Mouse (Mus musculus) liver, embryonic 13.5 days (tissue): ENCODE measurements around the gene Atp8b4. TPM values are rescaled to one million over a fixed set of nuclear protein-coding genes. Genes with fewer than 3 reads are reported as not detected.

Source experiments
- ATAC-seq: fragments of 200-750 bp; cut with Nextera tagmentation; 2 replicates; pipeline ENCODE4 v1.8.0; 2017; ENCODE audit warnings: low read depth, mild to moderate bottlenecking, moderate number of reproducible peaks, moderate library complexity
- DNase-seq: peaks from one replicate; pipeline ENCODE4 v3.0.0; 2022
- H3K27ac ChIP-seq: fragments of 300-500 bp; sonication (generic); 2 replicates; pipeline ENCODE4 v1.5.1; 2015; ENCODE audit warnings: moderate library complexity, mild to moderate bottlenecking, inconsistent platforms
- H3K27me3 ChIP-seq: fragments of 300-500 bp; sonication (generic); 2 replicates; pipeline ENCODE4 v1.6.1; 2015; ENCODE audit warnings: mild to moderate bottlenecking, inconsistent platforms
- H3K36me3 ChIP-seq: fragments of 300-500 bp; sonication (generic); 2 replicates; pipeline ENCODE4 v1.6.1; 2015; ENCODE audit warnings: mild to moderate bottlenecking, inconsistent platforms
- H3K4me1 ChIP-seq: fragments of 300-500 bp; sonication (generic); replicated peaks from 2 replicates; pipeline ENCODE4 v1.6.1; 2015; ENCODE audit warnings: inconsistent platforms
- H3K4me2 ChIP-seq: fragments of 300-500 bp; sonication (generic); 2 replicates; pipeline ENCODE4 v1.6.1; 2015; ENCODE audit warnings: inconsistent platforms, mild to moderate bottlenecking, moderate library complexity
- H3K4me3 ChIP-seq: fragments of 300-500 bp; sonication (generic); replicated peaks from 2 replicates; pipeline ENCODE4 v1.5.1; 2015; ENCODE audit warnings: mild to moderate bottlenecking, inconsistent platforms
- H3K9ac ChIP-seq: fragments of 300-500 bp; sonication (generic); 2 replicates; pipeline ENCODE4 v1.6.1; 2015; ENCODE audit warnings: mild to moderate bottlenecking, inconsistent platforms
- H3K9me3 ChIP-seq: fragments of 300-500 bp; sonication (generic); replicated peaks from 2 replicates; pipeline ENCODE4 v1.6.1; 2016; ENCODE audit warnings: inconsistent platforms
- WGBS: fragments of 180-500 bp; shearing (Covaris S2); methylation state at CpG from one replicate; pipeline ENCODE4 v1.1.7; 2015; ENCODE audit not compliant: insufficient replicate concordance; 5-methylcytosine and 5-hydroxymethylcytosine counted together
- polyA plus RNA-seq: library from polyadenylated mRNA; unstranded; fragments of >200 nt; fragmentation: Nextera tagmentation; extraction: Ambion mirVana; gene quantifications from 2 replicates; pipeline ENCODE4 v1.2.1, GENCODE M21; 2015

The Atp8b4 gene
- polyA plus RNA-seq, 1 experiment from 2014 or later: 4.6 TPM

DNA sequence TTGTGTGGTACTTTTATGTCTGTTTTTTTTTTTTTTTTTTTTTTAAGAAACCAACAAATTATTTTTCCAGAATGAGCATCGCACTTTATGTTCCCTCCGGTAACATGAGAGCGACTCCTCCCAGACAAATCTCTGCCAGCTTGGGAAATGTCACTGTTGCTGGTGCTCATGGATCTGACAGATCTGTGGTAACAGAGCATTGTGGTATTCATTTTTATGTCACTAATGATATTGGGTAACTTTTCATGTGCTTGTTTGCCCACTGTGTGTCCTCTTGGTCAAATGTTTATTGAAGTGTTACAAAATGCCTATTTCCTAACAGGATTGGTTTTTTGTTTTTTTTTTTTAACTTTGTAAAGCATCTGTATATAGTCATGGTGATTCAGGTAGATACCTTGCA, 75.3 kb downstream of the Atp8b4 start:
- Histone ChIP-seq H3K36me3 (no peaks in the 10 kb centered on the region), H3K4me1 (no peaks in the 10 kb centered on the region), H3K9me3 (no peaks in the 10 kb centered on the region), H3K4me2 (no peak overlapping the region), H3K27ac (no peak overlapping the region), H3K27me3 (no peaks in the 10 kb centered on the region), H3K4me3 (no peak overlapping the region), H3K9ac (no peak overlapping the region)
- no peak for DNase-seq
- no peak for ATAC-seq
- 74% methylated on average over 3 of the region's 3 CpGs for WGBS

GRCm38 (mm10) chr2:126424714-126425113, 75.8 kb downstream of the Atp8b4 start:
- H3K9ac ChIP-seq: no peak overlapping the region
- no peak overlapping the region for H3K4me2 ChIP-seq
- ATAC-seq (no peak), DNase-seq (no peak)
- H3K27me3 ChIP-seq: no peaks in the 10 kb centered on the region
- no peaks in the 10 kb centered on the region for H3K36me3 ChIP-seq
- H3K9me3 ChIP-seq: no peaks in the 10 kb centered on the region
- H3K27ac ChIP-seq: no peak overlapping the region
- WGBS: 75% methylated on average over 8 of the region's 8 CpGs
- H3K4me3 ChIP-seq: no peak overlapping the region
- H3K4me1 ChIP-seq: no peaks in the 10 kb centered on the region

- Histone ChIP-seq H3K4me2 (no peak overlapping the region), H3K9me3 (no peaks in the 10 kb centered on the region), H3K4me3 (no peak overlapping the region), H3K27me3 (no peaks in the 10 kb centered on the region), H3K36me3 (no peaks in the 10 kb centered on the region), H3K9ac (no peak overlapping the region), H3K27ac (no peak overlapping the region), H3K4me1 (no peaks in the 10 kb centered on the region)
- DNase-seq (no peak), ATAC-seq (no peak)
- WGBS: 78% methylated on average over 2 of the region's 2 CpGs
These were observed 79.6 kb downstream of the Atp8b4 start for GRCm38 (mm10) chr2:126420901-126421300.

DNA sequence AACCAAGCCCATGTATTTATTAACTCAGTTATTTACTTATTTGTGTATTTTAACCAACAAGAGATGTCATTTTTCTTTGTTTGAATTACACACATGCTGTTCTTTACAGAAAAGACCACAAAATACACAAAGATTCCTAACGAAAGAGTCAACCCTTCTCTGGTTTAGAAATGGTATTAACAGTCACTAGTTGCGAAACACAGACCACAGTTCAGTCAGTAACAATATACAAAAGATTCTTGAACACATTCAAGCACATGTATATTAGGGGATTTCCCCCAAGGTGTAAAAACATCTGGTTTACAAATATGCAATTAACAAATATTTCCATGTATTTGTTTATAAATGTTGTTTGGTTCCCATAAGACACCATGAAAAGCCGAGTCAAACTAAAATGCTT, 81.6 kb downstream of the Atp8b4 start:
- H3K27me3 ChIP-seq: no peaks in the 10 kb centered on the region
- H3K9me3 ChIP-seq: no peaks in the 10 kb centered on the region
- no peak overlapping the region for H3K27ac ChIP-seq
- 59% methylated on average over 3 of the region's 3 CpGs for WGBS
- ATAC-seq: no peak
- no peak overlapping the region for H3K9ac ChIP-seq
- no peaks in the 10 kb centered on the region for H3K36me3 ChIP-seq
- DNase-seq: no peak
- no peak overlapping the region for H3K4me2 ChIP-seq
- H3K4me1 ChIP-seq: no peaks in the 10 kb centered on the region
- no peak overlapping the region for H3K4me3 ChIP-seq

- 51% methylated on average over 2 of the region's 2 CpGs for WGBS
- no peaks in the 10 kb centered on the region for H3K27me3 ChIP-seq
- no peaks in the 10 kb centered on the region for H3K9me3 ChIP-seq
- DNase-seq (no peak), ATAC-seq (no peak)
- H3K4me3 ChIP-seq: no peak overlapping the region
- H3K36me3 ChIP-seq: no peaks in the 10 kb centered on the region
- H3K27ac ChIP-seq: no peak overlapping the region
- no peak overlapping the region for H3K4me2 ChIP-seq
- H3K9ac ChIP-seq: no peak overlapping the region
- H3K4me1 ChIP-seq: no peaks in the 10 kb centered on the region
These were observed 83.7 kb downstream of the Atp8b4 start for GRCm38 (mm10) chr2:126416772-126417171.

DNA sequence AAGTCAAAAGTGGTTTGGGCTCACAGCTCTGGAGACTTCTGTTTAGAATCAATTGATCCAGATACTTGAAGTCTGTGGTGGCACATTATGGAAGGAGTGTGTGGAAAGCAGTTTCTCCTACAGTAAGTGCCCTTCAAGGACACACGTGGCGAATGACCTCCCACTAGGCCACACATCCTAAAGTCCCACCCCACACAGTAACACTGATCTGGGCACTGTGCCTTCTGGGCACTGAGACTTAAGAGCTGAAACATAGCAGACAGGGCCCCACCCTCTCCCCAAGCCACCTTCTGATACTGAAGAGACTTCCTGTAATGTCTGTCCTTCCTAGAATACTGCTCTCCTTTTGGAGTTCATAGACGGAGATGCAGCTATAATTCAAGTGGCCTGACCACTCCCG, 84.5 kb downstream of the Atp8b4 start:
- Histone ChIP-seq H3K9me3 (no peaks in the 10 kb centered on the region), H3K36me3 (no peaks in the 10 kb centered on the region), H3K27me3 (no peaks in the 10 kb centered on the region), H3K4me1 (no peaks in the 10 kb centered on the region), H3K9ac (no peak overlapping the region), H3K4me2 (no peak overlapping the region), H3K27ac (no peak overlapping the region), H3K4me3 (no peak overlapping the region)
- ATAC-seq (no peak), DNase-seq (no peak)
- 67% methylated on average over 4 of the region's 4 CpGs for WGBS

GRCm38 (mm10) chr2:126412759-126413158, 87.7 kb downstream of the Atp8b4 start:
- Histone ChIP-seq H3K27me3 (no peaks in the 10 kb centered on the region), H3K4me3 (no peak overlapping the region), H3K9me3 (no peaks in the 10 kb centered on the region), H3K4me2 (no peak overlapping the region), H3K36me3 (no peaks in the 10 kb centered on the region), H3K9ac (no peak overlapping the region), H3K27ac (no peak overlapping the region), H3K4me1 (no peaks in the 10 kb centered on the region)
- DNase-seq (no peak), ATAC-seq (no peak)

GRCm38 (mm10) chr2:126399454-126399853, 101.0 kb downstream of the Atp8b4 start:
- Histone ChIP-seq H3K9me3 (no peaks in the 10 kb centered on the region), H3K4me2 (no peak overlapping the region), H3K27ac (no peak overlapping the region), H3K4me1 (no peaks in the 10 kb centered on the region), H3K9ac (no peak overlapping the region), H3K4me3 (no peak overlapping the region), H3K36me3 (no peaks in the 10 kb centered on the region), H3K27me3 (no peaks in the 10 kb centered on the region)
- 77% methylated on average over 2 of the region's 2 CpGs for WGBS
- ATAC-seq (no peak), DNase-seq (no peak)

GRCm38 (mm10) chr2:126399017-126399416, 101.5 kb downstream of the Atp8b4 start:
- DNase-seq (no peak), ATAC-seq (no peak)
- Histone ChIP-seq H3K4me2 (no peak overlapping the region), H3K27me3 (no peaks in the 10 kb centered on the region), H3K9ac (no peak overlapping the region), H3K9me3 (no peaks in the 10 kb centered on the region), H3K4me1 (no peaks in the 10 kb centered on the region), H3K36me3 (no peaks in the 10 kb centered on the region), H3K27ac (no peak overlapping the region), H3K4me3 (no peak overlapping the region)
- WGBS: 24% methylated on average over 2 of the region's 2 CpGs

DNA sequence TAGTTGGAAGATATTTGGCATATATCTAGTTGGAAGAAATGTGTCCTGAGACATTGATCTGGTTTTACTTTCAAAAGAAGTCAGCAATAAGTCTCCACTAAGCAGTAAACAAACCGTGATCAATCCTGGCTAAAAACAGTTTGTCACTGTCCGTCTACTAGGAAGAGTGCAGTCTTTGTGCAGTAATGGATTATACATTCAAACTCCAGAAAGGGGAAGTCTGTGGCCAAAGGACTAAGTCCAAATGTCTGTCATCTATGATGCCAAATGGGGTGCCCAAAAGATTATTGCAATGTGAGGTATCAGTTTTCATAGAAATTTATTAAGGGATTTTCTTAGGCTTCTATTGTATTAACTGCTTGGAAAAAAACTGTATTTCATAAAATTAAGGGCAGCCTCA, 102.3 kb downstream of the Atp8b4 start:
- WGBS: 22% methylated on average over 2 of the region's 2 CpGs
- H3K36me3 ChIP-seq: no peaks in the 10 kb centered on the region
- no peak overlapping the region for H3K4me3 ChIP-seq
- H3K27ac ChIP-seq: no peak overlapping the region
- H3K27me3 ChIP-seq: no peaks in the 10 kb centered on the region
- H3K9ac ChIP-seq: no peak overlapping the region
- H3K9me3 ChIP-seq: no peaks in the 10 kb centered on the region
- ATAC-seq (no peak), DNase-seq (no peak)
- H3K4me1 ChIP-seq: no peaks in the 10 kb centered on the region
- H3K4me2 ChIP-seq: no peak overlapping the region

GRCm38 (mm10) chr2:126397513-126397912, 103.0 kb downstream of the Atp8b4 start:
- Histone ChIP-seq H3K9me3 (no peaks in the 10 kb centered on the region), H3K36me3 (no peaks in the 10 kb centered on the region), H3K4me1 (no peaks in the 10 kb centered on the region), H3K9ac (no peak overlapping the region), H3K4me3 (no peak overlapping the region), H3K27ac (no peak overlapping the region), H3K4me2 (no peak overlapping the region), H3K27me3 (no peaks in the 10 kb centered on the region)
- no peak for ATAC-seq
- WGBS: 26% methylated on average over 8 of the region's 8 CpGs
- no peak for DNase-seq

DNA sequence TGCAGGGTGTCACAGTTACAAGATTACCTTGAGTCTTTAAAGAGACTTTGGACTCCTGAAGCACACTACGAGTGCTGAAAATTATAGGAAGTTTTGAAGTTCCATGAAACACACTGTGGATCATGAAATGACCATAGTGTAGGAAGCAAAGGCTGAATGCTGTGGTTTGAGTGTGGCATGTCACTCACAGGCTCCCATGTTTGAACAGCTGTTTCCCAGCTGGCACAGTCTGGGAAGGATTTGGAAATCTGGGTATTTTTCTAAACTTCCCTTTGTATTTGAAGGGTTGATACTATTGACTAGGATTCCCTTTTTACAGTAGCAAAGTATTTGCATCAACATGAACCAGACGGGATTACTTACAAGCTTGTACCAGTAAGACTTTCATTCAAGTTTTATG, 105.5 kb downstream of the Atp8b4 start:
- ATAC-seq (no peak), DNase-seq (no peak)
- WGBS: 46% methylated on average over 2 of the region's 2 CpGs
- Histone ChIP-seq H3K27me3 (no peaks in the 10 kb centered on the region), H3K4me1 (no peaks in the 10 kb centered on the region), H3K27ac (no peak overlapping the region), H3K4me3 (no peak overlapping the region), H3K9ac (no peak overlapping the region), H3K4me2 (no peak overlapping the region), H3K36me3 (no peaks in the 10 kb centered on the region), H3K9me3 (no peaks in the 10 kb centered on the region)
